Mouse (Mus musculus): ENCODE measurements around the gene Oxt. TPM values are rescaled to one million over a fixed set of nuclear protein-coding genes. Genes with fewer than 3 reads are reported as not detected.

Gene Oxt
- polyA plus RNA-seq, 1 experiment: not detected

- no peaks in the 10 kb centered on the region; the same call in none of the 2 replicates for H3K4me1 ChIP-seq (ENCODE audit: control insufficient read depth, insufficient read depth, low read length)
- H3K4me3 ChIP-seq (ENCODE audit: control insufficient read depth, low read depth, low read length): no peak overlapping the region
- H3K36me3 ChIP-seq (ENCODE audit: control insufficient read depth, insufficient read depth, low read length): no peaks in the 10 kb centered on the region
- TF ChIP-seq CTCF (IDR thresholded peaks at IDR 0.05; ENCODE audit: control insufficient read depth, insufficient read depth, insufficient replicate concordance, low read depth, low read length) (no peak), POLR2A (IDR thresholded peaks at IDR 0.05; ENCODE audit: control insufficient read depth, low read depth, low read length) (no peak)
- no peaks in the 10 kb centered on the region for H3K27me3 ChIP-seq (ENCODE audit: control insufficient read depth, insufficient read depth, low read length)
- H3K27ac ChIP-seq (ENCODE audit: control insufficient read depth, insufficient read depth, low read depth, low read length): no peak overlapping the region
Observed at GRCm38 (mm10) chr2:130586016-130586415, 10.0 kb downstream of the Oxt start.

GRCm38 (mm10) chr2:130588373-130588772, 12.4 kb downstream of the Oxt start:
- H3K27me3 ChIP-seq (ENCODE audit: control insufficient read depth, insufficient read depth, low read length): no peaks in the 10 kb centered on the region
- no peak overlapping the region for H3K27ac ChIP-seq (ENCODE audit: control insufficient read depth, insufficient read depth, low read depth, low read length)
- no peaks in the 10 kb centered on the region; the same call in 1 of the 2 replicates for H3K36me3 ChIP-seq (ENCODE audit: control insufficient read depth, insufficient read depth, low read length)
- peak overlapping the region; percentile 79 for H3K4me3 ChIP-seq (ENCODE audit: control insufficient read depth, low read depth, low read length)
- no peaks in the 10 kb centered on the region; the same call in none of the 2 replicates for H3K4me1 ChIP-seq (ENCODE audit: control insufficient read depth, insufficient read depth, low read length)
- no peak for TF ChIP-seq CTCF (IDR thresholded peaks at IDR 0.05; ENCODE audit: control insufficient read depth, insufficient read depth, insufficient replicate concordance, low read depth, low read length)
- no peak for TF ChIP-seq POLR2A (IDR thresholded peaks at IDR 0.05; ENCODE audit: control insufficient read depth, low read depth, low read length)

- TF ChIP-seq CTCF (IDR thresholded peaks at IDR 0.05; ENCODE audit: control insufficient read depth, insufficient read depth, insufficient replicate concordance, low read depth, low read length) (no peak), POLR2A (IDR thresholded peaks at IDR 0.05; ENCODE audit: control insufficient read depth, low read depth, low read length) (peak; percentile 50; the same call in 1 of the 2 replicates)
- H3K27ac ChIP-seq (ENCODE audit: control insufficient read depth, insufficient read depth, low read depth, low read length): peak overlapping the region; percentile 81
- no peaks in the 10 kb centered on the region; the same call in none of the 2 replicates for H3K4me1 ChIP-seq (ENCODE audit: control insufficient read depth, insufficient read depth, low read length)
Observed at GRCm38 (mm10) chr2:130589157-130589556, 13.2 kb downstream of the Oxt start.

GRCm38 (mm10) chr2:130589761-130590160, 13.8 kb downstream of the Oxt start:
- H3K27ac ChIP-seq (ENCODE audit: control insufficient read depth, insufficient read depth, low read depth, low read length): peak overlapping the region; percentile 81
- H3K4me3 ChIP-seq (ENCODE audit: control insufficient read depth, low read depth, low read length): peak overlapping the region; percentile 79
- H3K27me3 ChIP-seq (ENCODE audit: control insufficient read depth, insufficient read depth, low read length): no peaks in the 10 kb centered on the region
- no peaks in the 10 kb centered on the region; the same call in 1 of the 2 replicates for H3K36me3 ChIP-seq (ENCODE audit: control insufficient read depth, insufficient read depth, low read length)
- TF ChIP-seq POLR2A (IDR thresholded peaks at IDR 0.05; ENCODE audit: control insufficient read depth, low read depth, low read length): no peak
- no peak for TF ChIP-seq CTCF (IDR thresholded peaks at IDR 0.05; ENCODE audit: control insufficient read depth, insufficient read depth, insufficient replicate concordance, low read depth, low read length)
- no peaks in the 10 kb centered on the region; the same call in none of the 2 replicates for H3K4me1 ChIP-seq (ENCODE audit: control insufficient read depth, insufficient read depth, low read length)

More at GRCm38 (mm10) chr2:130589157-130589556, 13.2 kb downstream of the Oxt start:
- Histone ChIP-seq H3K27me3 (ENCODE audit: control insufficient read depth, insufficient read depth, low read length) (no peaks in the 10 kb centered on the region), H3K4me3 (ENCODE audit: control insufficient read depth, low read depth, low read length) (peak overlapping the region; percentile 79), H3K36me3 (ENCODE audit: control insufficient read depth, insufficient read depth, low read length) (no peaks in the 10 kb centered on the region; the same call in 1 of the 2 replicates)

GRCm38 (mm10) chr2:130591016-130591415, 15.0 kb downstream of the Oxt start:
- Histone ChIP-seq H3K4me1 (ENCODE audit: control insufficient read depth, insufficient read depth, low read length) (no peaks in the 10 kb centered on the region; the same call in none of the 2 replicates), H3K4me3 (ENCODE audit: control insufficient read depth, low read depth, low read length) (peak overlapping the region; percentile 79), H3K36me3 (ENCODE audit: control insufficient read depth, insufficient read depth, low read length) (no peaks in the 10 kb centered on the region; the same call in 1 of the 2 replicates), H3K27ac (ENCODE audit: control insufficient read depth, insufficient read depth, low read depth, low read length) (no peak overlapping the region), H3K27me3 (ENCODE audit: control insufficient read depth, insufficient read depth, low read length) (no peaks in the 10 kb centered on the region)
- no peak for TF ChIP-seq CTCF (IDR thresholded peaks at IDR 0.05; ENCODE audit: control insufficient read depth, insufficient read depth, insufficient replicate concordance, low read depth, low read length)

GRCm38 (mm10) chr2:130595596-130595995, 19.6 kb downstream of the Oxt start:
- Histone ChIP-seq H3K36me3 (ENCODE audit: control insufficient read depth, insufficient read depth, low read length) (peaks cover 6% of the 10 kb centered on the region), H3K4me1 (ENCODE audit: control insufficient read depth, insufficient read depth, low read length) (no peaks in the 10 kb centered on the region; the same call in 1 of the 2 replicates), H3K27ac (ENCODE audit: control insufficient read depth, insufficient read depth, low read depth, low read length) (no peak overlapping the region), H3K27me3 (ENCODE audit: control insufficient read depth, insufficient read depth, low read length) (no peaks in the 10 kb centered on the region), H3K4me3 (ENCODE audit: control insufficient read depth, low read depth, low read length) (no peak overlapping the region)
- no peak for TF ChIP-seq CTCF (IDR thresholded peaks at IDR 0.05; ENCODE audit: control insufficient read depth, insufficient read depth, insufficient replicate concordance, low read depth, low read length)
- TF ChIP-seq POLR2A (IDR thresholded peaks at IDR 0.05; ENCODE audit: control insufficient read depth, low read depth, low read length): no peak

GRCm38 (mm10) chr2:130597601-130598010, 21.6 kb downstream of the Oxt start:
- Histone ChIP-seq H3K4me3 (ENCODE audit: control insufficient read depth, low read depth, low read length) (no peak overlapping the region), H3K27me3 (ENCODE audit: control insufficient read depth, insufficient read depth, low read length) (no peaks in the 10 kb centered on the region), H3K4me1 (ENCODE audit: control insufficient read depth, insufficient read depth, low read length) (no peaks in the 10 kb centered on the region; the same call in 1 of the 2 replicates), H3K27ac (ENCODE audit: control insufficient read depth, insufficient read depth, low read depth, low read length) (no peak overlapping the region), H3K36me3 (ENCODE audit: control insufficient read depth, insufficient read depth, low read length) (peaks cover 6% of the 10 kb centered on the region)
- no peak for TF ChIP-seq POLR2A (IDR thresholded peaks at IDR 0.05; ENCODE audit: control insufficient read depth, low read depth, low read length)
- peak; percentile 9; the same call in 1 of the 2 replicates for TF ChIP-seq CTCF (IDR thresholded peaks at IDR 0.05; ENCODE audit: control insufficient read depth, insufficient read depth, insufficient replicate concordance, low read depth, low read length)

Measured in testis, adult 2 months (tissue).